Comparison of ENCODE assay signal across 8 mouse cellular contexts in the genomic region with DNA sequence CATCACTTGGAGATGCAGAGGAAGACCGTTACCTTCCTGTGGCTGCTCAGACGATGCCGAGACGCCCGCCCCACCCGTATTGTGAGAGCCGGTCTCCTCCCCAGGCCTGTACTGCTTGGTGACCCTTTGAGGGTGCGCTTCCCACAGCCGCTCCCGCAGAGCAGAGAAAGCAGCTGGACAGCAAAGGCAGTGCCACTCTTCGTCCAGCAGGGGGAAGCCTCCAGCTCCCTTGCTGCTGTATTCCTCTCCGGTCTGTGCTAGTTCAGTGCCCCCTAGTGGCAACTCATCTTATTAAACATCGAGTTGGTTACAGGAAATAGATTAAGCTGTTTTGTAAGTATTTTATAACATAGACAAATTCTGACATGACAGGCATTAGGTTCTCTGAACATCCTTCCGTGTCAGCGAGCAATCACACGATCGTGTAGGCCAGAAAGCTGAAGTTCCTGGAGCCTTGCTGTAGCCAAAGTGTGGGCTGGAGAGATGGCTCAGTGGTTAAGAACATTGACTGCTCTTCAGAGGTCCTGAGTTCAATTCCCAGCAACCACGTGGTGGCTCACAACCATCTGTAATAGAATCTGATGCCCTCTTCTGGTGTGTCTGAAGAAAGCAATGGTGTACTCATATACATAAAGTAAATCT.
DNase-seq lines count a peak whose midpoint lies in the region; ATAC-seq lines count a peak whose summit lies in the region.

No protein-coding gene starts in this region.

- H3K4me2 ChIP-seq in heart, embryonic 14.5 days (ENCODE audit: low read length) = peak overlapping the region; percentile 52
- peak overlapping the region; percentile 40 for H3K4me2 ChIP-seq in liver, embryonic 11.5 days
- H3K4me2 ChIP-seq in stomach, embryonic 14.5 days (replicated peaks; ENCODE audit: low read depth, low read length) = peak overlapping the region; percentile 28

- peak overlapping the region; percentile 38 for H3K9ac ChIP-seq in heart, embryonic 14.5 days (ENCODE audit: low read length)
- no peak overlapping the region for H3K9ac ChIP-seq in liver, embryonic 11.5 days (ENCODE audit: low read depth, low read length)
- H3K9ac ChIP-seq in stomach, embryonic 14.5 days (replicated peaks; ENCODE audit: low read depth, low read length) = no peak overlapping the region

- no peak overlapping the region for H3K27ac ChIP-seq in brown adipose tissue, adult 24 weeks (replicated peaks; ENCODE audit: low read depth, low read length)
- H3K27ac ChIP-seq in heart, embryonic 14.5 days (replicated peaks in 1 of 2; ENCODE audit: control insufficient read depth in 1 of 2, insufficient read depth in 1 of 2, low read depth in 2 of 2, low read length in 2 of 2) = no peak overlapping the region
- no peak overlapping the region for H3K27ac ChIP-seq in liver, embryonic 11.5 days (ENCODE audit: low read depth, low read length)
- H3K27ac ChIP-seq in stomach, embryonic 14.5 days (ENCODE audit: low read length) = no peak overlapping the region

- DNase-seq in fibroblast of lung, adult 2 months (ENCODE audit: low read depth) = peak; percentile 83
- DNase-seq in kidney, postnatal 10 days = peak; percentile 93
- DNase-seq in liver, embryonic 11.5 days (ENCODE audit: low spot score) = peak; percentile 74
- peak; percentile 79 to 87 for DNase-seq in natural killer cell, adult 2 months (ENCODE audit: low spot score in 2 of 2)

- H3K4me3 ChIP-seq in brown adipose tissue, adult 24 weeks (ENCODE audit: insufficient read depth, low read depth, low read length) = peak overlapping the region; percentile 11; the same call in 1 of the 2 replicates
- peak overlapping the region in 1 of 2 experiments; percentile 17; a peak in 3 of 4 replicates for H3K4me3 ChIP-seq in heart, embryonic 14.5 days (ENCODE audit: control insufficient read depth in 1 of 2, insufficient read depth in 1 of 2, low read depth in 1 of 2, low read length in 2 of 2)
- no peak overlapping the region for H3K4me3 ChIP-seq in liver, embryonic 11.5 days (ENCODE audit: low read depth, low read length)
- H3K4me3 ChIP-seq in stomach, embryonic 14.5 days (ENCODE audit: low read depth, low read length) = 0 out of 2 replicates have a peak overlapping the region, but pooled peaks have one; percentile 13

- ATAC-seq in CD4-positive, CD25-positive, alpha-beta regulatory T cell, adult 4 months = peak; percentile 99
- peak; percentile 82 for ATAC-seq in heart, embryonic 14.5 days (ENCODE audit: insufficient number of reproducible peaks, insufficient read depth, low FRiP score, low read depth)
- ATAC-seq in liver, embryonic 11.5 days (replicated peaks; ENCODE audit: low FRiP score) = peak; percentile 87
- ATAC-seq in stomach, embryonic 14.5 days (ENCODE audit: insufficient number of reproducible peaks, insufficient read depth, low FRiP score, low read depth) = peak; percentile 93; the same call in 1 of the 2 replicates

- no peaks in the 10 kb centered on the region for H3K27me3 ChIP-seq in heart, embryonic 14.5 days (ENCODE audit: control insufficient read depth, insufficient read depth, low read length)
- no peaks in the 10 kb centered on the region for H3K27me3 ChIP-seq in liver, embryonic 11.5 days (replicated peaks; ENCODE audit: control insufficient read depth, insufficient read depth, low read length)
- no peaks in the 10 kb centered on the region for H3K27me3 ChIP-seq in stomach, embryonic 14.5 days (ENCODE audit: control insufficient read depth, insufficient read depth, low read length)

- no peaks in the 10 kb centered on the region for H3K36me3 ChIP-seq in heart, embryonic 14.5 days (ENCODE audit: control insufficient read depth, insufficient read depth, low read length)
- no peaks in the 10 kb centered on the region for H3K36me3 ChIP-seq in liver, embryonic 11.5 days (ENCODE audit: control insufficient read depth, insufficient read depth, low read length)
- H3K36me3 ChIP-seq in stomach, embryonic 14.5 days (ENCODE audit: control insufficient read depth, insufficient read depth, low read length) = no peaks in the 10 kb centered on the region

- no peaks in the 10 kb centered on the region for H3K4me1 ChIP-seq in brown adipose tissue, adult 24 weeks (ENCODE audit: control insufficient read depth, insufficient read depth, insufficient read length, low read length)
- peaks cover 8 to 9% of the 10 kb centered on the region in 2 experiments for H3K4me1 ChIP-seq in heart, embryonic 14.5 days (ENCODE audit: control insufficient read depth in 2 of 2, insufficient read depth in 2 of 2, low read length in 2 of 2)
- H3K4me1 ChIP-seq in liver, embryonic 11.5 days (replicated peaks; ENCODE audit: control insufficient read depth, insufficient read depth, low read length) = no peaks in the 10 kb centered on the region; the same call in 1 of the 2 replicates
- no peaks in the 10 kb centered on the region for H3K4me1 ChIP-seq in stomach, embryonic 14.5 days (ENCODE audit: control insufficient read depth, insufficient read depth, low read length)

- no peaks in the 10 kb centered on the region for H3K9me3 ChIP-seq in heart, embryonic 14.5 days (ENCODE audit: control insufficient read depth, low read length)
- no peaks in the 10 kb centered on the region for H3K9me3 ChIP-seq in liver, embryonic 11.5 days (ENCODE audit: control insufficient read depth, low read length)
- no peaks in the 10 kb centered on the region for H3K9me3 ChIP-seq in stomach, embryonic 14.5 days (ENCODE audit: control insufficient read depth, low read depth, low read length)

- WGBS in heart, embryonic 14.5 days = 4% methylated on average over 18 of the region's 18 CpGs
- WGBS in liver, embryonic 11.5 days = 8% methylated on average over 18 of the region's 18 CpGs
- 3% methylated on average over 18 of the region's 18 CpGs for WGBS in stomach, embryonic 14.5 days
